Mouse (Mus musculus) frontal cortex, postnatal 14 days (tissue): Measurements from ENCODE around the gene Gm21992.
"Not testable (repeated sequence)": the region's sequence is repeated elsewhere in the genome, so short reads cannot be mapped to it uniquely, and the experiment has no call there.

Source experiments
- DNase-seq, 2 experiments: peaks; one replicate each; pipeline ENCODE4 v3.0.0; 2022; ENCODE audit warnings: low spot score in 2 of 2

Gene Gm21992

DNA sequence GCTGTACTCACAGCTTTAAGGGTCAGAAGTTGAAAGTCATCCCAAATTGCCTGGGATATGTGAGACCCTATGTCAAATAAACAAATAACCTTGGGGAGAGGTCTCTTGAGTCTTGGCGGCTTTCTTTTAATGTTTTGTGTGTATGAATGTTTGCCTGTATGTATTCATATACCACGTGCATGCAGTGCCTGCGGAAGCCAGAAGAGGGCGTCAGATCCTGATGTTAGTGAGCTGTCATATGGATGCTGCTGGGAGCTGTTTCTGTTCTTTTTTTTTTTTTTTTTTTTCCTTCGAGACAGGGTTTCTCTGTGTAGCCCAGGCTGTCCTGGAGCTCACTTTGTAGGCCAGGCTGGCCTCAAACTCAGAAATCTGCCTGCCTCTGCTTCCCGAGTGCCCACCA is 1.6 kb upstream of the Gm21992 start:
- DNase-seq = no peak

- DNase-seq = not testable (repeated sequence)
Observed at GRCm38 (mm10) chr19:4812334-4812949, 1.0 kb upstream of the Gm21992 start.

DNA sequence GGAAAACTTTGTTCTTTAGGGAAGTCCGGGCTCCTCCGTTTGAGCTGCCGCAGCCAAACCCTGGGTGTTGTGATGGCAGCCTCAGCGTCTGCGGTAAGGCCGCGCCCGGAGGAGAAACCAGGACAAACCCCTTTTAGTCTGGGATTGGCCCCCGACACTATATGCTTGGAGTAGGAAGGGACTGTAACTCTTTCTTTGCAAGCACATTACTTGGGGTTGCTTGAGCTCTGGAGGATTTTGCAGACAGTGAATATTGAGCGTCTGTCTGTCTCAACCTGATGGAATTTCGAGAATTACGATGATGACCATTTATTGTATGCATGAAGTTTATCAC is 464 bp upstream of the Gm21992 start:
- no peak for DNase-seq

GRCm38 (mm10) chr19:4810746-4811062 is 708 bp downstream of the Gm21992 start:
- DNase-seq = no peak

- DNase-seq = no peak
Observed at GRCm38 (mm10) chr19:4810309-4810708, 1.1 kb downstream of the Gm21992 start.

- no peak for DNase-seq
Observed at GRCm38 (mm10) chr19:4803283-4803682, 8.1 kb downstream of the Gm21992 start.

DNA sequence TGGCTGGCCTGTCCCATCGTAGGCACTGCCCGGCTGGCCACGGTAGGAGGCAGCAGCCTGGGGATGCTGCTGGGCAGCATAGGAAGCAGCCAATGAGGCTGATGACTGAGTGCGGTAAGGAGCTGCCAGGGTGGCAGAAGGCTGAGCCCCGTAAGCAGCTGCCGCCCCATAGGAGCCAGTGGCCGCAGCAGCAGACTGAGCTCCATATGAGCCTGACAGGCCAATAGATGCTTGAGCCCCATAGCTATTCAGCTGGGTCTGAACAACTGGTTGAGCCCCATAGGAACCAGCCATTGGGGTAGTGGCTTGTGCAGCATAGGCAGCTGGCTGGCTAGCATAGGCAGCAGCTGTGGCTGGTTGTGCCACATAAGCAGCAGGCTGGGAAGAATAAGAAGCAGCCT is 8.7 kb downstream of the Gm21992 start:
- DNase-seq = no peak

- no peak for DNase-seq
Observed at GRCm38 (mm10) chr19:4799083-4799482, 12.3 kb downstream of the Gm21992 start.

GRCm38 (mm10) chr19:4797846-4798245 is 13.6 kb downstream of the Gm21992 start:
- DNase-seq = no peak

- DNase-seq = no peak
Observed at GRCm38 (mm10) chr19:4795929-4796328, 15.5 kb downstream of the Gm21992 start.

- DNase-seq = peak; percentile 97 to 98
Observed at GRCm38 (mm10) chr19:4793831-4794422, 17.5 kb downstream of the Gm21992 start, which contains the start of gene Rbm4. Gene Rbm4 (minus strand): TSS chr19:4793901.

GRCm38 (mm10) chr19:4793281-4793830 is 18.1 kb downstream of the Gm21992 start:
- no peak for DNase-seq

DNA sequence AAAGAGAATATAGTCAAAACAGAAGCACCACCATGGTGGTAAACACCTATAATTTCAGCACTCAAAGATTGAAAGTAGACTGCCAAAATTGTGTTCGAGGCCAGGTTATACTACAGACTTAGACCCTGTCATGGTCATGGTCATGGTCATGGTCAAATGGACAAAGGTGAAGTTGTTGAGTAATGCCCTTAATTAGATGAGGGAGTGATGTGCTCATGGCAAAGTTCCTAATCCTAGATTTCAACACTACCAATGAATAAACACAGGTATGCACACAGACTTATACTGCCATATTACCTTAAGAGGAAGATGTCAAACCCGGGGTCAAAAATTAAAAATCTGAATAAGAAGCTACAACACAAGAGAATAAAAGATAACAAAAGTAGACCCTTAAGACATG is 25.1 kb downstream of the Gm21992 start:
- DNase-seq = no peak

GRCm38 (mm10) chr19:4785206-4785605 is 26.2 kb downstream of the Gm21992 start:
- DNase-seq = no peak

DNA sequence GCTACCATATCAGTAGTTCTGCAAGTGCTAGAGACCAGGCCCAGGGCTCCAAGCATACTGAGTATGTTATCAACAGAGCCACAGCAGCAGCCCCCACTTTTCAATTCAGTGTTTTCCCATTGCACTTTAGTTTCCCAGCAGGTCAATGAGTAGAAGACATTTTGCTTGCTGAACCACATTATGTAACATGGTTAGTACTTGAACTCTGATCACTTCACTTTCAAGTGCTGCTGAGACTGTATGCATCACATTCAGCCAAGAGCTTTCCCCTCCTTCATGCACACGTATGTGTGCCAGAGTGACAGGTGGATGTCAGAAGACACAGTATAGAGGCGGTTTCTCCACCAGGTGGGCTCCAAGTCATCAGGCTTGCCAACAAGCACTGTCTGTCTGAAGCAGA is 28.5 kb downstream of the Gm21992 start:
- no peak for DNase-seq

DNA sequence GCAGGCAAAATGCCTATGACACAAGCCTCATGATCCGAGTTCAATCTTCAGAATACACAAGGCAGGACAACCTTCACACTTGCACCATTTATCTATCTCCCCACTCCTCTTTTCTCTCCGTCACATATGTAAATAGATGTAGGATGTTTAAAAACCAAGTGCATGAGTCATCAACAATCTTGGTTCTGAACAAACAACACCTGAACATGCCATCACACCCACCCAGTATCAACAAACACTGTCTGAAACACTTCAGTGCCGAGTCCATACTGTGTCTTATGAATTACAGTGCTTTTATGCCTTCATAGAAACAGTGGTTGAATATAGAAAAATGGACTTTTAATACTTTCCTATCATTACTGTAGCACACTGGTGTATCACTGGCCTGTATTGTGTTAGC is 38.6 kb downstream of the Gm21992 start:
- DNase-seq = no peak

DNA sequence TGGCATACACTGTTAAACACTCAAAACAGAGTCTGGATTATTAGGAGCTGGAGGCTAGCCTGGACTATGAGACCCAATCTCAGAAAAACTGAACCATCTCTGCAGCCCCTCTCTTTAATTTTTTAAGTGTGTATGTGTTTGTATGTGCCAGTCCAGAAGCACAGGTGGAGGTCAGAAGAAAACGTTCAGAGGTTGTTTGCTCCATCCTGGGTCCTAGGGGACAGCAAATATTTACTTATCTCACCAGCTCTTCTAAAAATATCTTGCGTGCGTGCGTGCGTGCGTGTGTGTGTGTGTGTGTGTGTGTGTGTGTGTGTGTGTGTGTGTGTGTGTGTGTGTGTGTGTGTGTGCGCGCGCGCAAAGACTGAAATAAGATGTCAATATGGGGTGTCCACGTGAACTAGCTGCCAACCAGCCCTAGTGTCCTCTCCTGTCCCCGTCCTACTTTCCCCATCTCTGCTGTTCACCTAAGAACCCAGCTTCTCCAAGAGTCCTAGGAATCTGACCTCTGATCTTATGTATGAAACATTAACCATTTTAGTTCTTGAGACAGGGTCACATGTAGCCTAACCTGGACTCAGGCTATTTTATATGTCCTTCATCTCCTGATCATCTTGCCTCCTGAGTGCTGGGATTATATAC is 43.8 kb downstream of the Gm21992 start:
- DNase-seq = no peak

- no peak for DNase-seq
Observed at GRCm38 (mm10) chr19:4762876-4763275, 48.5 kb downstream of the Gm21992 start.

GRCm38 (mm10) chr19:4760544-4760943 is 50.9 kb downstream of the Gm21992 start:
- DNase-seq = not testable (repeated sequence)

DNA sequence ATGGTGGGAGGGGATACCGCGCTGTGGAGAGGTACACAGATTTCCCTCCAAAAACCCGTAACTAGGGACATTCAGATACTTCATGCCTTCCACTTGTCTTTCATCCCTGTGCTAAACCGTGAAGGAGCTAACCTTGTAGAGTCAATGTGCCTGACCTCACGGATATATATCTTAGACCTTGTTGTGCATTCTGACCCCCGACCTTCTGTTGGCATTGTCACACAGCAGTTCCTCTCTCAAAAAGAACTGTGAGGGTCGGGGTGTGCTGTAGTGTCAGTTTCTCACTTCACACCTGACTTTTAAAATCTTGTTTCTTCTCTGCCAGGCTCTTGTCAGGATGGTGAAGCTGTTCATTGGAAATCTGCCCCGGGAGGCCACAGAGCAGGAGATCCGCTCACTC is 54.5 kb downstream of the Gm21992 start:
- DNase-seq = no peak

DNA sequence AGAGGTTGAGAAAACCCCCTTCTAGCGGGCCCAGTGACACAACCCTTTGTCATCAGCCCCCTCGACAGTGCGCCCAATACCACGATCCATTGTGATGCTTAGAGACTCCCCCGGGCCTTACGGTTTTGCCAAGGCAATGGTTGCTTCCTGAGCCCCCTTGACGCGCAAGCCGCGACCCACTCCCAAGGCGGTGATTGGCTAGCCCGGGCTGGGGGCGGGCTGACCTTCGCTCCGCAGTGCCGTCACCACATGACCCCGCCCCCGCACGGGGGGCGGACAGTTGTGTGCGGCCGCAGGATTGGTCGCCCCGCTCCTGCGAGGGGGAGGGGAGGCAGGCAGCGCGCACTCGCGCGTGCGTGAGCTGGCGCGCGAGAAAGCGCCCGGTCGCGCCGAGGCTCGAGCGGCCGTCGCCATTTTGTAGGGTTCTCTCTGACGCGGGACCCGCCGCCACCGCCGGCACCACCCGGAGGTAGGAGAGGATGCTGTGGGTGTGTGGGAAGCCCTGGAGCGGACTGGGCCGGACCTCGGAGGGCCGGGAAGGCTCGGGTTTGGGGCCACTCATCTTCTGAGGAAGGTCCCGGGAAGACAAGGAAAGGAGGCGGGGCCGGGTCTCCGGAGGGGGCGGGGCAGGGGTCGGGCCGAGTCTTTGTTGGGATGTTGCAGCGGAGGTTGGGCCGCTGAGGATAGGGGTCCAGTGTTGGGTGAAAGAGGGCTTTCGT is 55.1 kb downstream of the Gm21992 start, which contains the start of gene Rbm4b:
TSS of gene Rbm4b (plus strand) at position 305 of the 719 bp plus-strand sequence.
- DNase-seq = peak; percentile 96 to 98

DNA sequence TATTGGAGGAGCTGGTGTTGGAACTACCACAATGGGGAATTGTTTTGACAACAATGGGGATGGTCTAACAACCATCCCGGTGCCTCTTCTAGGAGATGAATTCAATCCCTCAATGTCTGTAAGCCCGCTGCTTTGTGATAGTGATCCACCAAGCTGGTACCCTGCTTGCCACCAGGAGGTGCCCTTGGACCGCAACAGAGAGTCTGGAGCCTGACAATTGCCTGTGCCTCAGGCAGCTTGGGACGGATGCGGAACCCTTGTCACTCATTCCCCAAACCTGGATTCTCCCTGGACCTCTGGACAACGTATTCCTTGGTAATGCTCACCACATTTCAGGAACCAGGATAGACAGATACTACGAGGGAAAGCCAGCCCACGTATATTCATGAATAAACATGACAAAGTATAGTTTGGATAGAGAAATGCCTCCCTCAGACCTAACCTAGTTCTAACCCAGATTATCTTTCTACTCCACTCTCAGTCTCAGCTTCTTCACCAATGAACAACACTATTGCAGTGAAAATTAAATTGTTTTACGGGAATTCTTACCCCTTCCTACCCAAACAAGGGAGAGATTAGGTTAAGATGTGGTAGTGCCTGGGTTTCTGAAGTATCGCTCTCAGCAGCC is 55.7 kb downstream of the Gm21992 start:
- DNase-seq = peak; percentile 84 to 86
